Mouse (Mus musculus) liver, embryonic 12.5 days (tissue): ENCODE measurements at regions not wholly inside any gene's neighbourhood (a gene's known extent, or its start where the extent isn't known, plus 50 kb on each side); places are given as distances from the start of the nearest gene placed in this dataset. TPM values are rescaled to one million over a fixed set of nuclear protein-coding genes. Genes with fewer than 3 reads are reported as not detected.
"Not testable (repeated sequence)": the region's sequence is repeated elsewhere in the genome, so short reads cannot be mapped to it uniquely, and the experiment has no call there.

ENCODE experiments used
- ATAC-seq: fragments of 200-750 bp; cut with Nextera tagmentation; 2 replicates; pipeline ENCODE4 v1.8.0; 2017; ENCODE audit warnings: moderate number of reproducible peaks, mild to moderate bottlenecking, moderate library complexity
- H3K27ac ChIP-seq: fragments of 300-500 bp; sonication (generic); 2 replicates; pipeline ENCODE4 v1.5.1; 2016; ENCODE audit warnings: mild to moderate bottlenecking
- H3K27me3 ChIP-seq: fragments of 300-500 bp; sonication (generic); replicated peaks from 2 replicates; pipeline ENCODE4 v1.6.1; 2016; ENCODE audit warnings: mild to moderate bottlenecking, moderate library complexity
- H3K36me3 ChIP-seq: fragments of 300-500 bp; sonication (generic); 2 replicates; pipeline ENCODE4 v1.6.1; 2016; ENCODE audit warnings: mild to moderate bottlenecking, moderate library complexity
- H3K4me1 ChIP-seq: fragments of 300-500 bp; sonication (generic); 2 replicates; pipeline ENCODE4 v1.6.1; 2016
- H3K4me2 ChIP-seq: fragments of 300-500 bp; sonication (generic); 2 replicates; pipeline ENCODE4 v1.6.1; 2016; ENCODE audit warnings: mild to moderate bottlenecking, moderate library complexity
- H3K4me3 ChIP-seq: fragments of 300-500 bp; sonication (generic); 2 replicates; pipeline ENCODE4 v1.5.1; 2016; ENCODE audit warnings: mild to moderate bottlenecking, moderate library complexity
- H3K9ac ChIP-seq: fragments of 300-500 bp; sonication (generic); 2 replicates; pipeline ENCODE4 v1.6.1; 2016; ENCODE audit warnings: mild to moderate bottlenecking, moderate library complexity
- H3K9me3 ChIP-seq: fragments of 300-500 bp; sonication (generic); replicated peaks from 2 replicates; pipeline ENCODE4 v1.6.1; 2016; ENCODE audit warnings: mild to moderate bottlenecking, moderate library complexity
- WGBS: fragments of 180-500 bp; shearing (Covaris S2); methylation state at CpG from one replicate; pipeline ENCODE4 v1.1.7; 2016; ENCODE audit not compliant: insufficient replicate concordance; 5-methylcytosine and 5-hydroxymethylcytosine counted together
- microRNA-seq: library from miRNA; unstranded; fragments of <30 nt; microRNA quantifications from one replicate; pipeline ENCODE4, GENCODE M21; 2017

GRCm38 (mm10) chr14:96681740-96682139, 162.8 kb upstream of the Klhl1 start:
- no peak overlapping the region for H3K4me3 ChIP-seq
- WGBS: 50% methylated on average over 3 of the region's 3 CpGs

DNA sequence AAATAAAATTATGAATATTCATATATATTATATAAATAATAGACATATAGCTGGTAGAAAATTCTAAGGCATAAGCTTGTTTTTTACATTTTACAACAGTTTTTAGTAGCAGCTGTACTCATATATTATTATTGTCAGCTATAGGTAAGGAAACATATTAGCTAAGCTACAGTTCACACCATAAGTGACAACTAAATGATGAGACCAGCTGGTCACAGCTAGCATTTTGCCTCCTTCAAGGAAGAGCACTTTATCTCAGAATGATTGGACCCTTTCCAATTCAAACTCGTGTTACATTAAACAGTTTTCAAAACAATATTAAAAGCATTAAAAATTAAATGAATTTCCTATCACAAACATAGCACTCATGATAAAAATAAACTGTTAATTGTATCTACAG, 157.3 kb upstream of the Klhl1 start:
- ATAC-seq: no peak
- Histone ChIP-seq H3K27me3 (no peaks in the 10 kb centered on the region), H3K4me3 (no peak overlapping the region), H3K4me2 (no peak overlapping the region), H3K9me3 (no peaks in the 10 kb centered on the region), H3K9ac (no peak overlapping the region), H3K4me1 (no peaks in the 10 kb centered on the region), H3K36me3 (no peaks in the 10 kb centered on the region), H3K27ac (no peak overlapping the region)
- WGBS: 58% methylated on average over 1 of the region's 1 CpGs

More at GRCm38 (mm10) chr14:96681740-96682139, 162.8 kb upstream of the Klhl1 start:
- Histone ChIP-seq H3K4me1 (no peaks in the 10 kb centered on the region), H3K9me3 (no peaks in the 10 kb centered on the region), H3K27me3 (no peaks in the 10 kb centered on the region), H3K4me2 (no peak overlapping the region), H3K27ac (no peak overlapping the region), H3K36me3 (no peaks in the 10 kb centered on the region), H3K9ac (no peak overlapping the region)
- ATAC-seq: no peak

- Histone ChIP-seq H3K4me2 (no peak overlapping the region), H3K36me3 (no peaks in the 10 kb centered on the region), H3K9ac (no peak overlapping the region), H3K27ac (no peak overlapping the region), H3K27me3 (no peaks in the 10 kb centered on the region), H3K4me3 (no peak overlapping the region), H3K4me1 (no peaks in the 10 kb centered on the region), H3K9me3 (no peaks in the 10 kb centered on the region)
- ATAC-seq: no peak
- 55% methylated on average over 2 of the region's 2 CpGs for WGBS
These were observed 149.7 kb upstream of the Klhl1 start for GRCm38 (mm10) chr14:96668635-96669034.

GRCm38 (mm10) chr14:96656500-96656899, 137.6 kb upstream of the Klhl1 start:
- no peaks in the 10 kb centered on the region for H3K9me3 ChIP-seq
- no peak overlapping the region for H3K9ac ChIP-seq
- no peak overlapping the region for H3K27ac ChIP-seq
- ATAC-seq: no peak
- no peak overlapping the region for H3K4me2 ChIP-seq
- no peaks in the 10 kb centered on the region for H3K27me3 ChIP-seq
- no peak overlapping the region for H3K4me3 ChIP-seq
- WGBS: 63% methylated on average over 1 of the region's 1 CpGs
- H3K36me3 ChIP-seq: no peaks in the 10 kb centered on the region
- no peaks in the 10 kb centered on the region for H3K4me1 ChIP-seq

DNA sequence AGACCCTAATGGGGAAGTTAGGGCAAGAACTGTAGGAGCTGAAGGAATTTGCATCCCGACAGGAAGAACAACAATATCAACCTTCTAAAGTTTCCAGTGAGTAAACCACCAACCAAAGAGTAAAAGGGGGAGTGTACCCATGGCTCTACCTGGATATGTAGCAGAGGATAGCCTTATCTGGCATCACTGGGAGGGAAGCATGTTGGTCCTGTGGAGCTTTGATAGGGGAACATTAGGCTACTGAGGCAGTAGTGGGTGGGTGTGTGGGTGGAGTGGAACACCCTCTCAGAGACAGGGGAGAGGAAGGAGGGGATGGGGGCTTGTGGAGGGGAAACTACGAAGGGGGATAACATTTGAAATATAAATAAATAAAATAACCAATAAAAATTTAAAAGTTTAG, 111.4 kb upstream of the Klhl1 start:
- 61% methylated on average over 2 of the region's 2 CpGs for WGBS
- H3K4me3 ChIP-seq: no peak overlapping the region
- H3K27ac ChIP-seq: no peak overlapping the region
- no peaks in the 10 kb centered on the region for H3K27me3 ChIP-seq
- H3K4me1 ChIP-seq: no peaks in the 10 kb centered on the region
- no peaks in the 10 kb centered on the region for H3K9me3 ChIP-seq
- H3K4me2 ChIP-seq: no peak overlapping the region
- H3K36me3 ChIP-seq: no peaks in the 10 kb centered on the region
- ATAC-seq: no peak
- no peak overlapping the region for H3K9ac ChIP-seq

DNA sequence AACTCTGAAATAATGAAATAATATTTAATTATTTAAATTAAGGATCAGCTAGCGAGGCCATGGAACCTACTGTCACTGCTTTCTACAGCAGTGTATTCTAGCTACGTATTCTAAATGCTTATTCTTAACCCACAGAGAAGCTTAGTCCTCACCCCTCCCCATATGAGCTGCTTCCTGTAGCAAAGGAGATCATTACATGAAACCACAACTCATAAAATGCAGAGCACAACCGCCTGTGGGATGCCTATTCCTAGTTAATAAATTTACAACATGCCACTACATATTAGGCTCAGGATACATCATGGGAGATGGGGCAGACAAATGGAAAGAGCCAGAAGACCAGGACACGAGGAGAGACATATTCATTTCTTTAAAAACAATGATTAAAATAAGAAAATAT, 87.8 kb upstream of the Klhl1 start:
- 57% methylated on average over 4 of the region's 4 CpGs for WGBS
- Histone ChIP-seq H3K27ac (no peak overlapping the region), H3K4me2 (no peak overlapping the region), H3K4me1 (no peaks in the 10 kb centered on the region), H3K4me3 (no peak overlapping the region), H3K36me3 (no peaks in the 10 kb centered on the region), H3K9me3 (no peaks in the 10 kb centered on the region), H3K9ac (no peak overlapping the region), H3K27me3 (no peaks in the 10 kb centered on the region)
- no peak for ATAC-seq

GRCm38 (mm10) chr14:96601092-96601491, 82.2 kb upstream of the Klhl1 start:
- not testable (repeated sequence) for H3K9ac ChIP-seq, H3K36me3 ChIP-seq, H3K9me3 ChIP-seq, H3K27ac ChIP-seq, H3K4me3 ChIP-seq, ATAC-seq, H3K4me1 ChIP-seq, H3K4me2 ChIP-seq, H3K27me3 ChIP-seq
- 54% methylated on average over 1 of the region's 1 CpGs for WGBS

DNA sequence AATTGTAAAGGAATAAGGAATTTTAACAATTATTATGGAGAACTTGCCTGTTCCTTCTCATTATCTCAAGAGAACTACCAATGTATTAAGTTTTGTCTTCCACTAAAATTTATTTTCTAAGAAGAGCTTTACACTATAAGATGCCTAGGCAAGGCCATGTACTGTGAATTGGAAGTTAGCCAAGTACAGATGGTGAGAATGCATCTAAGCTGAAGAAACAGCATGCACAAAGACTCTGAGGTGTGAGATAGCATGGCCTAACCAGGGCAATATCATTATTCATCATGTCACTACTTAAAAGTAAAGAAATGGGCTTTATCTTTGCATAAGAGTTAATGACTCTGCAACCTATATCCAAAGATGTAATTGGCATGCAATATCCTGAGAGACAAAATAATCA, 73.1 kb upstream of the Klhl1 start:
- H3K9me3 ChIP-seq: no peaks in the 10 kb centered on the region
- no peak overlapping the region for H3K4me2 ChIP-seq
- ATAC-seq: no peak
- H3K9ac ChIP-seq: no peak overlapping the region
- H3K27me3 ChIP-seq: no peaks in the 10 kb centered on the region
- H3K4me3 ChIP-seq: no peak overlapping the region
- no peaks in the 10 kb centered on the region for H3K36me3 ChIP-seq
- H3K4me1 ChIP-seq: no peaks in the 10 kb centered on the region
- no peak overlapping the region for H3K27ac ChIP-seq

Small RNA genes lying in the stretch of these regions (microRNA-seq; reads per million reads assigned to microRNA genes)
- gene Gm27441: not detected
